Mouse (Mus musculus): ENCODE measurements around the gene Phc2.

Gene Phc2

GRCm38 (mm10) chr4:128654505-128655381 is at the start of gene Phc2:
Gene Phc2 (plus strand): TSS chr4:128654702.
- peak; percentile 97 for DNase-seq

DNA sequence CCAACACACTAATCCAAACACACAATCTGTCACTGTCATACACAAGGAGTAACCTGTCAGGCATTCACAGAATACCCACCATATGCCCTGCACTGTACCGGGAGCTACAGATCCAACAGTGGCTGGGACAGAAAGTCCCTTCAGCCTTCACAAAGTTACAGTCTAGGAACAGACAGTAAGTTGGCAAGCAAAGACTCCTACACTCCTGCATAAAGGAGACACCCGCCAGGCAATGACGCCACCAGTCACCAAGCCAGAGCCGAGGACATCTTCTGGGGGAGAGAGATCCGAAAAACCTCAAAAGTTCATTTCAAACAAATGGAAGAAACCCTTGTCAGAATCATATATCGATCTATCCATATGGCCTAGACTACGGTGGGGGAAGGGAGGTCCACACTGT is 47.9 kb upstream of the Phc2 start:
- DNase-seq: peak; percentile 12

GRCm38 (mm10) chr4:128607661-128608060 is 46.8 kb upstream of the Phc2 start:
- peak; percentile 38 for DNase-seq

DNA sequence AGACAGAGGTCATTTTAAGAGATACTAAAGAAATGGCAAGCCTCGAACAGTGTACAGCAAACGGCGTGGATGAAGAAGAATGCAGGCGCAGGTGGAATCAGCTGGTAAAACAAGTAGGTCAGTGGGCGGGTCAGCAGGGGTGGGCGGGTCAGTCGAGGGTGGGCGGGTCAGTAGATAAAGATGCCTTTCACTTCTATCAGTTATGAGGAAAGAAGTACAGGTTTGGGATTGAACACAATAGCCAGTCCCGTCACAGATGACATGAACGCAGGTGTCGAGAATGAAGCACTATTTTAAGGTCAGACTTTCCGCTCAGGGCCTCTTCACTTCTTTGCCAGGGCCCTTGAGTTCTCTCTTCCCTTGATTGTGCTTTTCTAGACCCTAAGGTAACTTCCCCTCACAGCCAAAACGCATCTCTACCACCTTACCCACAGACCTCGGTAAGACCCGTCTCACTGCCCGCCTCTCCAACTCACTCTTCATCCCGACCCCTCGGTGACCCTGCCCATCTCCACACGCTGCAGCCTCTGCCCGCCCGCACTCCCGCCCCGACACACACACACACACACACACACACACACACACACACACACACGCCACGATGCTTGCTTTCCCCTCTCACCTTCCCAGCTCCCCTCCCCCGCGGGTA is 45.1 kb upstream of the Phc2 start:
- no peak for DNase-seq

DNA sequence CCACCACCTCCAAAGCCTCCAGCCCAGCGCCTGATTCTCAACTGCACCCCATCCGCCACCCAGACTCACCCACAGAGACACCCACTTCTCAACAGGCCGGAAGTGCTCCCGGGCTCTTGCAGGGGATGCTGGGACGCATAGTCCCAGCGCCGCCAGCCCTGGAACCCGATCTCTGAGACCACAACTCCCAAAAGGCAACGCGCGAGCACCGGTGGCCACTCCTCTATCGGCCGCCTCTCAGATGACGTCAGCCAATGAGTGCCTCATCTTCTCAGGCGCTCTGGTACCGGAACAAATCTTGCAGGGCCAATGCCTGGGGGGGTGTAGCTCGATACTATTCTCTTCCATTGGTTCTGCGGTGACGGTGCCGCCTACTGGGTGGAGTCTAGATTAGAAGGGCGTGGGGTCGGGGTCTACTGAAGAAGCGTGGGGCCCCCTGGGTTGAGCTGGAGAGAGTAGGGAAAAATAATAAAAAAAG is 44.5 kb upstream of the Phc2 start, which contains the start of gene Zscan20:
Zscan20 (minus strand) TSS at position 174 of the 478 bp plus-strand sequence.
- DNase-seq: peak; percentile 98

- peak; percentile 49 for DNase-seq
Observed at GRCm38 (mm10) chr4:128610706-128611105, 43.8 kb upstream of the Phc2 start.

- peak; percentile 32 for DNase-seq
Observed at GRCm38 (mm10) chr4:128611726-128612125, 42.8 kb upstream of the Phc2 start.

DNA sequence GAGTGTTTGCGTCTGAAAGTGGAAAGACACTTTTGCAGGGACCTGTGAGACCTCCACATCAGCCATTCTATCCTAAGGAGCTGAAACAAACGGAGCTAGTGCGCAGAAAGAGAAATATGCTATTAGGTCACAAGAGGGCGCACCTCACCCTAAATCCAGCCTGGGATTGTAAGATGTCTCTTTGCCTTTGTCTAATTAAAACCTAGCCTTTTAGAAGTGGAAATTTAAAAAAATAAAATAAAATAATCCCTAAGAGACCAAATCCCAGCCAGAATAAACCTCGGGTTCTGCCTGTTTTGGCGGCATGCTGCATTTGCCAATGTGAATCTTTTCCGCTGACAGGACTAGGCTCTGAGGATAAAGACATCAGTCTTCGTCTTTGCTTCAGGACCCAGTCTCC is 41.2 kb upstream of the Phc2 start:
- DNase-seq: peak; percentile 29

GRCm38 (mm10) chr4:128615761-128616160 is 38.7 kb upstream of the Phc2 start:
- DNase-seq: no peak

- no peak for DNase-seq
Observed at GRCm38 (mm10) chr4:128617363-128618120, 37.0 kb upstream of the Phc2 start.

- no peak for DNase-seq
Observed at GRCm38 (mm10) chr4:128618246-128618911, 36.1 kb upstream of the Phc2 start, which contains the start of gene Tlr12. Gene Tlr12 (minus strand): TSS chr4:128618619.

- DNase-seq: no peak
Observed at GRCm38 (mm10) chr4:128618963-128619362, 35.5 kb upstream of the Phc2 start.

- no peak for DNase-seq
Observed at GRCm38 (mm10) chr4:128620572-128620971, 33.9 kb upstream of the Phc2 start.

GRCm38 (mm10) chr4:128621109-128621508 is 33.4 kb upstream of the Phc2 start:
- DNase-seq: no peak

DNA sequence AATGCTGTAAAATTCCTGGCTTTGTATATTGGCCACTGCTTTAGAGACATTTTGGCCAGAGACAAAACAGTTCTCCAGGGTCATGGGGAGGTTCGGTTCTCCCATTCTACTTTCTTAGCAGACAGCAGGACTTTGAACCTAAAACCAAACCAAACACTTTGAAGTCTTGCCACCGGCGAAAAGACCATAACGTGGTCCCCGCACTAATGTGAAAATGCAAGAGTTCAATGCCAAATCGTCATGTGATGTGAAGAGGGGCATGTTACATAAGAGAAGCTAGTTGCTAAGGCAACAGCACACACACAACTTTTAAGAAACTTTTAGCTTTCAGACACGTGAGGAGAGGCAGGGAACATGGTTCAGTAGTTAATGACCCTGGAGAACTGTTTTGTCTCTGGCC is 19.1 kb upstream of the Phc2 start:
- DNase-seq: no peak

- no peak for DNase-seq
Observed at GRCm38 (mm10) chr4:128635894-128636585, 18.5 kb upstream of the Phc2 start.

DNA sequence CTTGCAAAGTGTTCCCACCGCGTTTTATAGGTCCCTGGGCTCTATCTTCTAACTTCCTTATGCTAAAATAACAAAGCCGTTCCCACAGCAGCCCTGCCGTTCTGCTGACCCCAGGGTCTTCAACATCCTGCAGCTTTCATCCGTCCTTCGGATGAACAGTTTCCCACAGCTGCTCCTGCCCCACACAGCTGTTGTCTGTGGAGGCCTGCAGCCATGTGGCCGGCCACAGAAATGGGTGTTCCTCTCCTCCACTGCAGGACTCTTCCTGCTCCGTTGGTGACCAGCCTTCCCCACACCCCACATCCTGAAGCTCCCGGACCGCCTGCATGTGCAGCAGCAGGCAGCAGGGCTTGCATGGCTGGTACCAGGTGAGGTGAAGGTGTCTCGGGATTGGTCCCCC is 17.3 kb upstream of the Phc2 start:
- DNase-seq: no peak

GRCm38 (mm10) chr4:128638265-128638923 is 16.1 kb upstream of the Phc2 start:
- DNase-seq: no peak

GRCm38 (mm10) chr4:128641766-128642717 is 12.5 kb upstream of the Phc2 start:
- DNase-seq: no peak

- DNase-seq: no peak
Observed at GRCm38 (mm10) chr4:128645896-128646295, 8.6 kb upstream of the Phc2 start.
